Mouse (Mus musculus): ENCODE data around the gene Chrd. TPM values are rescaled to one million over a fixed set of nuclear protein-coding genes. Genes with fewer than 3 reads are reported as not detected.

The Chrd gene
- 4.4 TPM in 2 replicates for polyA plus RNA-seq (2012; rRNA removed)

DNA sequence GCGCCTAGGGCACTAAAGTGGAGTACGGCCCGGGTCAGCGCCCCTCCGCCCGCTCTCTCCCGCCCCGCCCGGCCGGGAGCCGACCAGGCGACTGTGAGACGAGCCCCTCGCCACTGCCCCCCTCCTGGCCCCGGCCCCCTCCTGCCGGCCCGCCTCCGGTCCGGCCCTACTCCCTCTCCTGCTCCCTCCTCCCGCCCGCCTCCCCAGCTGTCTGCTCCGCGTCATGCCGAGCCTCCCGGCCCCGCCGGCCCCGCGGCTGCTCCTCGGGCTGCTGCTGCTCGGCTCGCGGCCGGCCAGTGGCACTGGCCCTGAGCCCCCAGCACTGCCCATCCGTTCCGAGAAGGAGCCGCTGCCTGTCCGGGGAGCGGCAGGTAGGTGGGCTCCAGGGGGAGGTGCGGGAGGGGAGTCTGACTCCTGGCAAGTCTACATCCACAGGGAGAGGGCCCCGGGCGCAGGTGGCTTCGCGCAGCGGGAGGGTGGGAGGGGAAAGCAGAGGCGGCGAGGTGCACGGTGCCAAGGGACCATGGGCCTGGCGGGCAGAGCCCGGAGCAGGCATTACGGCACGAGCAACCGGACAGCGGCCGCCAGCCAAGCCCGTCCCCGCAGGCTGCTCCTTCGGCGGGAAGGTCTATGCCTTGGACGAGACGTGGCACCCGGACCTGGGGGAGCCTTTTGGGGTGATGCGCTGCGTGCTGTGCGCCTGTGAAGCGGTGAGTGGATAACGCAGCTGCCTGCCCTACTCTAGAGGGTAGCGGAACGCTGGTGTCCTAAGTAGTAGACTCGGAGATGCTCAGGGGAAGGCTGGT lies at the start of gene Chrd:
Chrd (plus strand) TSS at position 203 of the 806 bp plus-strand sequence.

GRCm38 (mm10) chr16:20693111-20693701 lies 39.7 kb upstream of the Chrd start, which contains the start of gene Fam131a:
Gene Fam131a (plus strand): TSS chr16:20693241.

GRCm38 (mm10) chr16:20717181-20717977 lies 15.5 kb upstream of the Chrd start, which contains the start of the genes Polr2h and Clcn2:
Gene Polr2h (plus strand): TSS chr16:20717665.
Gene Clcn2 (minus strand): TSS chr16:20717746.

DNA sequence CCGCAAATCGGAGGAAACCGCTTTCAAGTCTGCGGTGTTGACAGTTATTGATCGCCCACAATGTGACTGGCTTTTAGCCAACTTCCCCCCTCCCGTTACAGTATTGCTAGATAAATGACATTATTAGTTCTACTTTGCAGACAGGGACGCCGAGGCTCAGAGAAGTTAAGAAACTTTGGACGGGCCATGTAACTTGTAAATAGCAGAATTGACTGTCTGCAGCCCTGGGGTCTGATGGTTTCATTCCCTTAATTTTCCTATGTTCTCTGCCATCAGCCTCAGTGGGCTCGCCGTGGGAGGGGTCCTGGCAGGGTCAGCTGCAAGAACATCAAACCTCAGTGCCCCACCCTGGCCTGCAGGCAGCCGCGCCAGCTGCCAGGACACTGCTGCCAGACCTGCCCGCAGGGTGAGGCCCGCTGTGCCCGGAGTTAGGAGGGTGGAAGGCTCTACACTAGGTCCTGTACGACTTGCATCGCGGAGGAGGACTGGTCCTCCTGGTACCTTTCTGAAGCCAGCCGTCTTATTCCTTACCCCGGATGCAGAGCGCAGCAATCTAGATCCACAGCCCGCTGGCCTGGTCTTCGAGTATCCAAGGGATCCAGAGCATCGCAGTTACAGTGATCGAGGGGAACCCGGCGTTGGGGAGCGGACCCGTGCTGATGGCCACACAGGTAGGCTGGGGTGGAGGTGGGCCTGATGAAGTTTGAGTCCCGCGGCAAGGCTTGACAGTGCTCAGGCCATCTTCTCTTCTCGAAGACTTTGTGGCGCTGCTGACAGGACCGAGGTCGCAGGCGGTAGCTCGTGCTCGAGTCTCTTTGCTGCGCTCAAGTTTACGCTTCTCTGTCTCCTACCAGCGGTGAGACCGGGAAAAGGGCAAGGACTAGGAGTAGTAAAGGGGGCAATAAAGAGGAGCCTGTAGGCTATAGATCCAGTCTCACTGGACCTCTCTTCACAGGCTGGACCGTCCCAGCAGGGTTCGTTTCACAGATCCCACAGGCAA lies 1.1 kb downstream of the Chrd start, which contains the start of gene Thpo:
Thpo (minus strand) TSS at position 781 of the 1,000 bp plus-strand sequence.

Other genes with a start within 250 kb of the Chrd start
- gene Eif2b5, start 234.3 kb upstream of the Chrd start, polyA plus RNA-seq (2012; rRNA removed), result 9.7 and 10.6 TPM in 2 replicates
- 19.6 and 25.7 TPM in 2 replicates for gene Dvl3, start 216.1 kb upstream of the Chrd start, polyA plus RNA-seq (2012; rRNA removed)
- 164 and 178 TPM in 2 replicates for gene Ap2m1, start 197.6 kb upstream of the Chrd start, polyA plus RNA-seq (2012; rRNA removed)
- gene Abcf3, start 184.6 kb upstream of the Chrd start, polyA plus RNA-seq (2012; rRNA removed), result 9.7 and 15.9 TPM in 2 replicates
- 5.4 and 6.0 TPM in 2 replicates for gene Vwa5b2, start 143.7 kb upstream of the Chrd start, polyA plus RNA-seq (2012; rRNA removed)
- gene Eef1akmt4, start 121.5 kb upstream of the Chrd start, polyA plus RNA-seq (2012; rRNA removed), result 9.2 and 10.2 TPM in 2 replicates
- gene Gm49333, start 121.5 kb upstream of the Chrd start, polyA plus RNA-seq (2012; rRNA removed), result 0.11 TPM in 1 of 2 replicates, not detected in the other
- gene Alg3, start 121.4 kb upstream of the Chrd start, polyA plus RNA-seq (2012; rRNA removed), result 18.0 and 20.6 TPM in 2 replicates
- gene Camk2n2, start 111.8 kb upstream of the Chrd start, polyA plus RNA-seq (2012; rRNA removed), result 5.6 and 9.2 TPM in 2 replicates
- gene Ece2, start 103.3 kb upstream of the Chrd start, polyA plus RNA-seq (2012; rRNA removed), result 0.17 and 1.1 TPM in 2 replicates
- 19.8 and 23.2 TPM in 2 replicates for gene Psmd2, start 81.5 kb upstream of the Chrd start, polyA plus RNA-seq (2012; rRNA removed)
- gene Eif4g1, start 64.8 kb upstream of the Chrd start, polyA plus RNA-seq (2012; rRNA removed), result 180 and 189 TPM in 2 replicates
- gene Fam131a, start 39.9 kb upstream of the Chrd start, polyA plus RNA-seq (2012; rRNA removed), result 4.4 and 8.1 TPM in 2 replicates
- 2.1 and 3.3 TPM in 2 replicates for gene Polr2h, start 15.5 kb upstream of the Chrd start, polyA plus RNA-seq (2012; rRNA removed)
- gene Clcn2, start 15.4 kb upstream of the Chrd start, polyA plus RNA-seq (2012; rRNA removed), result 40.6 and 44.8 TPM in 2 replicates
- 1.5 and 1.6 TPM in 2 replicates for gene Thpo, start 1.4 kb downstream of the Chrd start, polyA plus RNA-seq (2012; rRNA removed)

All from stomach, adult 2 months (tissue).